Mouse (Mus musculus) heart, adult 2 months (tissue): Measurements from ENCODE around the gene Tas2r134. TPM values are rescaled to one million over a fixed set of nuclear protein-coding genes. Genes with fewer than 3 reads are reported as not detected.

Experiments
- DNase-seq, 2 experiments: peaks; one replicate each; pipeline ENCODE4 v3.0.0; 2021
- H3K27ac ChIP-seq: fragments of 200-600 bp; 2 replicates; pipeline ENCODE4 v1.8.1; 2022
- H3K27me3 ChIP-seq: fragments of 200-500 bp; 2 replicates; pipeline ENCODE4 v1.6.1; 2012; ENCODE audit warnings: mild to moderate bottlenecking, low read length, inconsistent platforms, mixed read lengths; ENCODE audit not compliant: control insufficient read depth, insufficient read depth
- H3K36me3 ChIP-seq: fragments of 200-500 bp; 2 replicates; pipeline ENCODE4 v1.6.1; 2012; ENCODE audit warnings: low read length, inconsistent platforms; ENCODE audit not compliant: control insufficient read depth, insufficient read depth
- H3K4me1 ChIP-seq: fragments of 200-500 bp; 2 replicates; pipeline ENCODE4 v1.6.1; 2011; ENCODE audit warnings: low read length; ENCODE audit not compliant: control insufficient read depth, insufficient read depth
- H3K4me3 ChIP-seq: fragments of 200-600 bp; 2 replicates; pipeline ENCODE4 v1.8.1; 2022
- H3K79me2 ChIP-seq: fragments of 200-500 bp; replicated peaks from 2 replicates; pipeline ENCODE4 v1.6.1; 2012; ENCODE audit warnings: mild to moderate bottlenecking, inconsistent platforms, low read length, moderate library complexity, mixed read lengths; ENCODE audit not compliant: control insufficient read depth, insufficient read depth
- H3K9ac ChIP-seq: fragments of 200-500 bp; 2 replicates; pipeline ENCODE4 v1.6.1; 2012; ENCODE audit warnings: low read depth, mild to moderate bottlenecking, control low read depth, inconsistent platforms, low read length, mixed read lengths
- CTCF ChIP-seq: fragments of 200-600 bp; IDR thresholded peaks from 2 replicates; pipeline ENCODE4 v1.8.1; 2022; ENCODE audit warnings: antibody characterized with exemption, mild to moderate bottlenecking, moderate library complexity
- EP300 ChIP-seq: fragments of 200-500 bp; IDR thresholded peaks from 2 replicates; pipeline ENCODE4 v1.6.1; 2011; ENCODE audit warnings: low read depth, low read length, control low read depth; ENCODE audit not compliant: insufficient read depth
- POLR2A ChIP-seq: fragments of 200-500 bp; IDR thresholded peaks from 2 replicates; pipeline ENCODE4 v1.6.1; 2011; ENCODE audit warnings: mild to moderate bottlenecking, low read depth, low read length, control low read depth; ENCODE audit not compliant: insufficient read depth
- WGBS: fragments of 180-500 bp; shearing (Covaris S2); methylation state at CpG from one replicate; pipeline ENCODE4 v1.1.7; 2018; 5-methylcytosine and 5-hydroxymethylcytosine counted together
- intact Hi-C: fragments of 180-260 bp; cut with DNase I; formaldehyde crosslinking; loops from one replicate; pipeline ENCODE4 v1.15.1; 2025
- polyA plus RNA-seq: library from polyadenylated mRNA; depleted of rRNA; stranded (reverse); fragments of >200 nt; gene quantifications from 2 replicates; pipeline ENCODE4 v1.2.3, GENCODE M21; 2012
- total RNA-seq, 2 experiments: library from RNA; stranded (reverse); gene quantifications; 2 replicates each; pipeline ENCODE4 v1.2.3; 2021

Gene Tas2r134
- total and polyA plus RNA-seq, 3 experiments = not detected

- TF ChIP-seq CTCF = no peak
- no peak for TF ChIP-seq POLR2A
- TF ChIP-seq EP300 = no peak
- Histone ChIP-seq H3K79me2 (no peaks in the 10 kb centered on the region), H3K4me1 (no peaks in the 10 kb centered on the region), H3K9ac (no peak overlapping the region), H3K27ac (no peak overlapping the region), H3K27me3 (no peaks in the 10 kb centered on the region), H3K4me3 (no peak overlapping the region), H3K36me3 (no peaks in the 10 kb centered on the region)
- no peak for DNase-seq
- intact Hi-C loops = no loop called here
- WGBS = 50% methylated on average over 2 of the region's 2 CpGs
These were observed 16.4 kb upstream of the Tas2r134 start for GRCm38 (mm10) chr2:51610897-51611296.

- no peak for DNase-seq
- no peak overlapping the region for H3K27ac ChIP-seq
- H3K4me3 ChIP-seq = no peak overlapping the region
- H3K36me3 ChIP-seq = no peaks in the 10 kb centered on the region
- no peaks in the 10 kb centered on the region for H3K4me1 ChIP-seq
- no peak for TF ChIP-seq POLR2A
- TF ChIP-seq EP300 = no peak
- no peak for TF ChIP-seq CTCF
- H3K27me3 ChIP-seq = no peaks in the 10 kb centered on the region
- H3K79me2 ChIP-seq = no peaks in the 10 kb centered on the region
- H3K9ac ChIP-seq = no peak overlapping the region
- intact Hi-C loops = no loop called here
- WGBS = 53% methylated on average over 4 of the region's 4 CpGs
These were observed 13.6 kb upstream of the Tas2r134 start for GRCm38 (mm10) chr2:51613716-51614115.

- H3K79me2 ChIP-seq = no peaks in the 10 kb centered on the region
- no peak overlapping the region for H3K4me3 ChIP-seq
- TF ChIP-seq CTCF = no peak
- TF ChIP-seq POLR2A = no peak
- TF ChIP-seq EP300 = no peak
- H3K4me1 ChIP-seq = no peaks in the 10 kb centered on the region
- H3K36me3 ChIP-seq = no peaks in the 10 kb centered on the region
- no peaks in the 10 kb centered on the region for H3K27me3 ChIP-seq
- DNase-seq = no peak
- no peak overlapping the region for H3K9ac ChIP-seq
- H3K27ac ChIP-seq = no peak overlapping the region
- 88% methylated on average over 2 of the region's 2 CpGs for WGBS
- intact Hi-C loops = no loop called here
These were observed 5.4 kb upstream of the Tas2r134 start for GRCm38 (mm10) chr2:51621931-51622330.

- no peaks in the 10 kb centered on the region for H3K79me2 ChIP-seq
- intact Hi-C loops = no loop called here
- H3K27ac ChIP-seq = no peak overlapping the region
- TF ChIP-seq CTCF (no peak), POLR2A (no peak), EP300 (no peak)
- no peak overlapping the region for H3K9ac ChIP-seq
- H3K27me3 ChIP-seq = no peaks in the 10 kb centered on the region
- WGBS = 71% methylated on average over 3 of the region's 3 CpGs
- H3K4me1 ChIP-seq = no peaks in the 10 kb centered on the region
- no peaks in the 10 kb centered on the region for H3K36me3 ChIP-seq
- no peak overlapping the region for H3K4me3 ChIP-seq
- no peak for DNase-seq
These were observed 1.3 kb upstream of the Tas2r134 start for GRCm38 (mm10) chr2:51626007-51626406.

GRCm38 (mm10) chr2:51631428-51631827 is 4.1 kb downstream of the Tas2r134 start:
- Histone ChIP-seq H3K79me2 (no peaks in the 10 kb centered on the region), H3K4me3 (no peak overlapping the region), H3K36me3 (no peaks in the 10 kb centered on the region), H3K4me1 (no peaks in the 10 kb centered on the region), H3K27ac (no peak overlapping the region), H3K9ac (no peak overlapping the region), H3K27me3 (no peaks in the 10 kb centered on the region)
- DNase-seq = no peak
- intact Hi-C loops = no loop called here
- WGBS = 72% methylated on average over 2 of the region's 2 CpGs
- no peak for TF ChIP-seq EP300
- TF ChIP-seq CTCF = no peak
- no peak for TF ChIP-seq POLR2A

- no peaks in the 10 kb centered on the region for H3K4me1 ChIP-seq
- no peaks in the 10 kb centered on the region for H3K27me3 ChIP-seq
- H3K79me2 ChIP-seq = no peaks in the 10 kb centered on the region
- WGBS = 56% methylated on average over 11 of the region's 11 CpGs
- TF ChIP-seq POLR2A = no peak
- no peak for TF ChIP-seq CTCF
- no peak for TF ChIP-seq EP300
- no peak overlapping the region for H3K27ac ChIP-seq
- intact Hi-C loops = no loop called here
- H3K4me3 ChIP-seq = no peak overlapping the region
- H3K36me3 ChIP-seq = no peaks in the 10 kb centered on the region
- no peak for DNase-seq
- no peak overlapping the region for H3K9ac ChIP-seq
These were observed 10.4 kb downstream of the Tas2r134 start for GRCm38 (mm10) chr2:51637681-51638080.
